Mouse (Mus musculus) c-Kit-positive CD71-negative TER-119-negative erythroid progenitor cells, embryonic 14.5 days (primary cell): ENCODE measurements at regions not wholly inside any gene's neighbourhood (a gene's known extent, or its start where the extent isn't known, plus 50 kb on each side); places are given as distances from the start of the nearest gene placed in this dataset.

Experiments used
- DNase-seq: peaks from one replicate; pipeline ENCODE4 v3.0.0-alpha.2; 2013; ENCODE audit warnings: low read depth

- DNase-seq, result no peak
Observed at GRCm38 (mm10) chr8:109415315-109415714, 78.5 kb upstream of the Pmfbp1 start.

- DNase-seq, result no peak
Observed at GRCm38 (mm10) chr8:109415906-109416305, 77.9 kb upstream of the Pmfbp1 start.

- no peak for DNase-seq
Observed at GRCm38 (mm10) chr8:109416327-109417100, 77.3 kb upstream of the Pmfbp1 start.

GRCm38 (mm10) chr8:109417222-109417621, 76.6 kb upstream of the Pmfbp1 start:
- DNase-seq, result no peak

GRCm38 (mm10) chr8:109417971-109418370, 75.9 kb upstream of the Pmfbp1 start:
- DNase-seq, result no peak

GRCm38 (mm10) chr8:109419029-109419596, 74.7 kb upstream of the Pmfbp1 start:
- no peak for DNase-seq

GRCm38 (mm10) chr8:109424004-109424403, 69.8 kb upstream of the Pmfbp1 start:
- DNase-seq, result no peak

- DNase-seq, result no peak
Observed at GRCm38 (mm10) chr8:109428551-109428950, 65.3 kb upstream of the Pmfbp1 start.

GRCm38 (mm10) chr8:109434538-109434937, 59.3 kb upstream of the Pmfbp1 start:
- no peak for DNase-seq

GRCm38 (mm10) chr8:109436056-109436455, 57.8 kb upstream of the Pmfbp1 start:
- DNase-seq, result no peak

GRCm38 (mm10) chr8:109436830-109437567, 56.8 kb upstream of the Pmfbp1 start:
- DNase-seq, result no peak

GRCm38 (mm10) chr8:109438531-109438930, 55.3 kb upstream of the Pmfbp1 start:
- DNase-seq, result no peak
